Mouse (Mus musculus): ENCODE results near the gene Stk10. TPM values are rescaled to one million over a fixed set of nuclear protein-coding genes. Genes with fewer than 3 reads are reported as not detected.

The Stk10 gene
- polyA plus RNA-seq, 1 experiment from 2014 or later: 3.2 TPM

DNA sequence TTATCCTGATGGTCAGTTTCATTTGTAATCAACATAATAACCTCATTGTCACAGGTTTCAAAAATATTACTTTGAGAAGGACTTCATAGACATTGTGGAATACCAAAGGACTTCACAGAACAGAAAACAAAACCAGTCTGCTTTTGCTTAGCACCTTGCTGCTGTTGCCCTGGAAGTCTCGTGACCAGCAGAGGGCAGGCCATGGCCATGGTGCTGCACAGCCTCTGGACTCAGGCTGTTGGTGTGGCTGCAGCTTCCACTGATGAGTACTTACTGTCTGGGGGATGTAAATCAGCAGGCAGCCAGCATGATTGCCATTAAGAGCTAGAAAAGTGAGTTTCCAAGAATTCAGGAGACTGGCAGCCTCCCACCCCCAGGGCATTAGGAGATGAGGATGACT, 92.6 kb downstream of the Stk10 start:
- 31% methylated on average over 1 of the region's 1 CpGs for WGBS
- no peak for ATAC-seq (ENCODE audit: low read depth)

DNA sequence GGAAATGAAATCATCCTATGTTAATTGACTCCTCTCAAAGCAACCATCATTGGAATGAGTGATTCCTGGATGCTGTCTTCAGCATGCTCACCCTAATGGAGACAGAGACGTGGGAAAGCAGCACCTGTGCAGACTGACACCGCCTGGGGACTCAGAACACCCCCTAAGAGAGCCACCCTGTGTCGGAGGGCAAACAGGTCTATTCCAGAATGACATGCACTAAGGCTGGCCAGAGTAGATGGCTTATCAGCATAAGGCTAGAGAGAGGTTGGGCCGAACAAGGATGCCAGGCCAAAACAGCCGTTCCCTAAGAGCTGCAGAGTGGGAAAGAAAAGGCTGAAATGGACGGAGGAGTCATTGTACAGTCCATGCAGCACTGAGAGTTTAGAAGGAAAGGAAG, 93.0 kb downstream of the Stk10 start:
- Histone ChIP-seq H3K27ac (ENCODE audit: low read length) (no peak overlapping the region), H3K27me3 (ENCODE audit: control insufficient read depth, insufficient read depth, low read depth, low read length) (no peaks in the 10 kb centered on the region), H3K4me3 (ENCODE audit: low read length) (no peak overlapping the region), H3K9me3 (ENCODE audit: control insufficient read depth, low read length) (no peaks in the 10 kb centered on the region), H3K36me3 (ENCODE audit: control insufficient read depth, insufficient read depth, low read length) (no peaks in the 10 kb centered on the region), H3K4me1 (replicated peaks; ENCODE audit: control insufficient read depth, insufficient read depth, low read length) (no peaks in the 10 kb centered on the region), H3K9ac (ENCODE audit: low read length) (no peak overlapping the region), H3K4me2 (ENCODE audit: low read depth, low read length) (no peak overlapping the region)
- no peak for ATAC-seq (ENCODE audit: low read depth)
- WGBS: 76% methylated on average over 6 of the region's 6 CpGs

More for the DNA sequence above, 92.6 kb downstream of the Stk10 start:
- no peaks in the 10 kb centered on the region for H3K4me1 ChIP-seq (replicated peaks; ENCODE audit: control insufficient read depth, insufficient read depth, low read length)
- no peak overlapping the region for H3K4me2 ChIP-seq (ENCODE audit: low read depth, low read length)
- H3K27me3 ChIP-seq (ENCODE audit: control insufficient read depth, insufficient read depth, low read depth, low read length): no peaks in the 10 kb centered on the region
- H3K4me3 ChIP-seq (ENCODE audit: low read length): no peak overlapping the region
- H3K36me3 ChIP-seq (ENCODE audit: control insufficient read depth, insufficient read depth, low read length): no peaks in the 10 kb centered on the region
- no peak overlapping the region for H3K27ac ChIP-seq (ENCODE audit: low read length)
- no peak overlapping the region for H3K9ac ChIP-seq (ENCODE audit: low read length)
- H3K9me3 ChIP-seq (ENCODE audit: control insufficient read depth, low read length): no peaks in the 10 kb centered on the region

DNA sequence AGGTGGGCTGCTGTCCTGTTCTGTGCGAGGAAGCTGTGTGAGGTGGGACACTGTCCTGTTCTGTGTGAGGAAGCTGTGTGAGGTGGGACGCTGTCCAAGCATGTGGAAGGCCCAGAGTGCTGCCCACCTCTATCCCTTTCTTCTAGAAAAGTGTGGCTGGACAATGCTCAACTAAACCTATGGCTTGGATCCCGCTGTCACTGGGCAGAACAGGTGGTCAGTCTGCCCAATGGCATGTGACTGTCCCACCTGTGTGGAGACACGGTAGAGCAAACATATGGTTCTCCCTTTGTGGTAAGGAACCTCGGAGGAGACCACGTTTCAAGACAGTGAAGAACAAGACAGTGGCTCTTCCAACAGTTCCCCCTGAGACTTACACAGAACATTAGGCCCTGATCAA, 94.8 kb downstream of the Stk10 start:
- Histone ChIP-seq H3K27me3 (ENCODE audit: control insufficient read depth, insufficient read depth, low read depth, low read length) (no peaks in the 10 kb centered on the region), H3K27ac (ENCODE audit: low read length) (no peak overlapping the region), H3K4me2 (ENCODE audit: low read depth, low read length) (no peak overlapping the region), H3K9me3 (ENCODE audit: control insufficient read depth, low read length) (no peaks in the 10 kb centered on the region), H3K36me3 (ENCODE audit: control insufficient read depth, insufficient read depth, low read length) (no peaks in the 10 kb centered on the region), H3K4me1 (replicated peaks; ENCODE audit: control insufficient read depth, insufficient read depth, low read length) (no peaks in the 10 kb centered on the region), H3K9ac (ENCODE audit: low read length) (no peak overlapping the region), H3K4me3 (ENCODE audit: low read length) (no peak overlapping the region)
- WGBS: 71% methylated on average over 6 of the region's 6 CpGs
- no peak for ATAC-seq (ENCODE audit: low read depth)

DNA sequence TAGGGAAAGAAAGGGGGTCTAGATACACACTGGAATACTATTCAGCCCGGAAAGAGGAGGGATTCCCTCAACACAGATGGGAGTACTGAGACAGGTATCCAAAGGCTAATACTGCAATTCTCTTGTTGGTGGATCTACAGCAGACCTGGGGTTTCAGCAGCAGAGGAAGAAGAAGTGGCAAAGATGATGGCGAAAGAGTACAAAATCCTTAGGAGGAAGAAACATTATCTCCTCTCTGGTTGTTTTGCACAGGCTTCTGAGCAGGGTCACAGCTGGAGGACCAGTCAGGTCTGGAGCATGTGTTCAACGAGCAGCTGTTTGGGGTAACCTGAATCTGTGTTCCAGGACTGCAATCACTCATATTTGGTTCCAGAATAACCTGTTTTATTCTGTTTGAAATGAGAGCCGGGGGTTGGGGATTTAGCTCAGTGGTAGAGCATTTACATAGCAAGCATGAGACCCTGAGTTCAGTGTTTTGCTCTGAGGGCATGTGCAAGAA, 96.7 kb downstream of the Stk10 start:
- H3K27ac ChIP-seq (ENCODE audit: low read length): no peak overlapping the region
- H3K4me3 ChIP-seq (ENCODE audit: low read length): no peak overlapping the region

DNA sequence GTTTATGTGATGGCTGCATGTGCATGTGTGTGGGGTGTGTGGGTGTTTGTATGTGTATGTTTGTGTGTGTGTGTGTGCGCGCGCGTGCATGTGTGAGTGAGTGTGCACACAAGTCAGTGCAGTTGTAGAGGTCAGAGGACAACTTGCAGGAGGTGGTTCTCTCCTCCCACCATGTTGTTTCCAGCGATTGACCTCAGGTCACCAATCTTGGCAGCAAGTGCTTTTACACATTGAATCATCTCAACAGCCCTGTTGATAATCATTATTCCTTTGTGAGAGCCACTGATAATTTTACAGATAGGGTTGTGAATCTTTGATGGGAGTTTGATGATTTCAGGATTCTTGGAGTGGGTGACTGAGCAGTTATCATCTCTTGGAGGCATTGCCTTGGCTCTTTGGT, 99.6 kb downstream of the Stk10 start:
- Histone ChIP-seq H3K27me3 (ENCODE audit: control insufficient read depth, insufficient read depth, low read depth, low read length) (no peaks in the 10 kb centered on the region), H3K4me2 (ENCODE audit: low read depth, low read length) (no peak overlapping the region), H3K27ac (ENCODE audit: low read length) (no peak overlapping the region), H3K9me3 (ENCODE audit: control insufficient read depth, low read length) (no peaks in the 10 kb centered on the region), H3K4me1 (replicated peaks; ENCODE audit: control insufficient read depth, insufficient read depth, low read length) (no peaks in the 10 kb centered on the region; the same call in 1 of the 2 replicates), H3K4me3 (ENCODE audit: low read length) (no peak overlapping the region), H3K36me3 (ENCODE audit: control insufficient read depth, insufficient read depth, low read length) (no peaks in the 10 kb centered on the region), H3K9ac (ENCODE audit: low read length) (no peak overlapping the region)
- WGBS: 93% methylated on average over 5 of the region's 5 CpGs
- ATAC-seq (ENCODE audit: low read depth): no peak

More for the DNA sequence above, 96.7 kb downstream of the Stk10 start:
- Histone ChIP-seq H3K27me3 (ENCODE audit: control insufficient read depth, insufficient read depth, low read depth, low read length) (no peaks in the 10 kb centered on the region), H3K4me2 (ENCODE audit: low read depth, low read length) (no peak overlapping the region), H3K9ac (ENCODE audit: low read length) (no peak overlapping the region), H3K9me3 (ENCODE audit: control insufficient read depth, low read length) (no peaks in the 10 kb centered on the region), H3K36me3 (ENCODE audit: control insufficient read depth, insufficient read depth, low read length) (no peaks in the 10 kb centered on the region), H3K4me1 (replicated peaks; ENCODE audit: control insufficient read depth, insufficient read depth, low read length) (no peaks in the 10 kb centered on the region)
- WGBS: 65% methylated on average over 4 of the region's 4 CpGs
- no peak for ATAC-seq (ENCODE audit: low read depth)

DNA sequence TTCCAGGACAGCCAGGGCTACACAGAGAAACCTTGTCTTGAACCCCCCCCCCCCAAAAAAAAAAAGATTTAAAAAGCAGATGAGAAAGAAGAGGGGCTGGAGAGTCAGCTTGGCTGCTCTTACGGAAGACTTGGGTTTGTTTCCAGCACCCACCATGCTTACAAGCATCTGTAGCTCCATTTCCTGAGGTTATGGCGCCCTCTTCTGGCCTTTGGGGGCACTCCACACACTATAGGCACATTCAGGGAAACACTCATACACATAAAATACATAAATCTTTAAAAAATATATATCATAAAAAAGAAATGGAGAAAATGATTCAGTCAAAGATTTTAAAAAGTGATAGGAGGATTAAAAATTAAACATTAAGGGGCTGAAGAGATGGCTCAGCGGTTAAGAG, 100.4 kb downstream of the Stk10 start:
- Histone ChIP-seq H3K4me3 (ENCODE audit: low read length) (no peak overlapping the region), H3K27me3 (ENCODE audit: control insufficient read depth, insufficient read depth, low read depth, low read length) (no peaks in the 10 kb centered on the region), H3K4me2 (ENCODE audit: low read depth, low read length) (no peak overlapping the region), H3K4me1 (replicated peaks; ENCODE audit: control insufficient read depth, insufficient read depth, low read length) (no peaks in the 10 kb centered on the region; the same call in 1 of the 2 replicates), H3K27ac (ENCODE audit: low read length) (no peak overlapping the region), H3K9ac (ENCODE audit: low read length) (no peak overlapping the region), H3K36me3 (ENCODE audit: control insufficient read depth, insufficient read depth, low read length) (no peaks in the 10 kb centered on the region), H3K9me3 (ENCODE audit: control insufficient read depth, low read length) (no peaks in the 10 kb centered on the region)
- no peak for ATAC-seq (ENCODE audit: low read depth)
- 68% methylated on average over 3 of the region's 3 CpGs for WGBS

DNA sequence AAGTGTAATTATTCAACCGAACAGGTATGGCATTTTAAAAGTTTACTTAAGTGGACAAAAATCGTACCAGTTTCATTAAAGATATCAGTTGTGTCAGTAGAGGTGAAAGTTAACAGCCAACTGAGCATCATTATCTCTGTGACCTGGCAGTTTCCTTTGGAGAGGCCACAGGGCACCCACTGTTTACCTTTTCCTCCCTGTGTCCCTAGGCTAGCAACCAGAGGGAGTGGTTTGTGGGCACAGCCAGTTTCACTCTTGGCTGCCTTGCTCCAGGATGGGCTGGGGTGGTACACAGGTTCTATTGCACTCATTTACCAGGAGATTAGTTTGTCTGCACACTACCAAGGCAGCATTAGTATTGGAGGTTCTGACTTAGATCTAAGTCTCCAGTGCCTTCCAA, 101.0 kb downstream of the Stk10 start:
- H3K27me3 ChIP-seq (ENCODE audit: control insufficient read depth, insufficient read depth, low read depth, low read length): no peaks in the 10 kb centered on the region
- H3K36me3 ChIP-seq (ENCODE audit: control insufficient read depth, insufficient read depth, low read length): no peaks in the 10 kb centered on the region
- no peak overlapping the region for H3K4me3 ChIP-seq (ENCODE audit: low read length)
- no peaks in the 10 kb centered on the region for H3K9me3 ChIP-seq (ENCODE audit: control insufficient read depth, low read length)
- no peak for ATAC-seq (ENCODE audit: low read depth)
- H3K9ac ChIP-seq (ENCODE audit: low read length): no peak overlapping the region
- no peak overlapping the region for H3K27ac ChIP-seq (ENCODE audit: low read length)
- WGBS: 38% methylated on average over 2 of the region's 2 CpGs
- H3K4me2 ChIP-seq (ENCODE audit: low read depth, low read length): no peak overlapping the region
- H3K4me1 ChIP-seq (replicated peaks; ENCODE audit: control insufficient read depth, insufficient read depth, low read length): no peaks in the 10 kb centered on the region; the same call in 1 of the 2 replicates

DNA sequence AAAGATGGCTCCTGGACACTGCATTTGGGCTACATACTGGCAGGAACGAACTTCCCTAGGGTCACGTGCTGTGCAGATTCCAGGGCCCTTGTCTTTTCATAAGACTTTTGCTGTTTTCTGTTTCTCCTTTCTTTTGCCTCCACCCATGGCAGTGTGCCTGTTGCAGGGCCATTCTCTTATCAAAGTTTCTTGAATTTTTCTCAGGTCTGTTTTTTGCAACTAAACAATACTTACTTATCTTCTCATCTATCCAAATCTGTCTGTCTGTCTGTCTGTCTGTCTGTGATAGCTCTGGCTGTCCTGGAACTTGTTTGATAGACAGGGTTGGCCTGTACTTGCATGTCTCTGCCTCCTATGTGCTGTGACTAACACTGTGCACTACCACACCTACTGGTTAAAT, 101.7 kb downstream of the Stk10 start:
- WGBS: 52% methylated on average over 2 of the region's 2 CpGs
- Histone ChIP-seq H3K4me3 (ENCODE audit: low read length) (no peak overlapping the region), H3K9me3 (ENCODE audit: control insufficient read depth, low read length) (no peaks in the 10 kb centered on the region), H3K27me3 (ENCODE audit: control insufficient read depth, insufficient read depth, low read depth, low read length) (no peaks in the 10 kb centered on the region), H3K9ac (ENCODE audit: low read length) (no peak overlapping the region), H3K4me2 (ENCODE audit: low read depth, low read length) (no peak overlapping the region), H3K36me3 (ENCODE audit: control insufficient read depth, insufficient read depth, low read length) (no peaks in the 10 kb centered on the region), H3K27ac (ENCODE audit: low read length) (no peak overlapping the region), H3K4me1 (replicated peaks; ENCODE audit: control insufficient read depth, insufficient read depth, low read length) (no peaks in the 10 kb centered on the region; the same call in 1 of the 2 replicates)
- no peak for ATAC-seq (ENCODE audit: low read depth)

DNA sequence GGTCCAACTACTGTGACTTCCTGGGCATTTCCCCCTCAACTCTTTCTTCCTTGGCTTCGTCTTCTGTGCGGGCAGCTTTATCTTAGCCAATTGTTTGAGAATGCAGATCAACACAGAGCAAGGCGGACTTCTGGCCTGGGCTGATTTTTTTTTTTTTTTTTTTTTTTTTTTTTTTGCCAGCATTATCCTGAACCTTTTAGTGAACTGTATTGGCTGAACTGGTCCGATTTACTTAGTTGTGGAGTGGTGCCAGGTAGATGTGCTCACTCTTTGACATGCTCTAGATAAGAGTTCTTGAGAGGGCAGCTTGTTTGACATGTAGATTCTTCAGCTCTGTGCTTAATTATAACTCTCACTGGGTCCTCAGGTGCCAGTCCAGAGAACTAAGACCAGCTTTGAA, 103.2 kb downstream of the Stk10 start:
- Histone ChIP-seq H3K27ac (ENCODE audit: low read length) (no peak overlapping the region), H3K27me3 (ENCODE audit: control insufficient read depth, insufficient read depth, low read depth, low read length) (no peaks in the 10 kb centered on the region), H3K9ac (ENCODE audit: low read length) (no peak overlapping the region), H3K4me1 (replicated peaks; ENCODE audit: control insufficient read depth, insufficient read depth, low read length) (peaks cover 6% of the 10 kb centered on the region), H3K4me2 (ENCODE audit: low read depth, low read length) (no peak overlapping the region), H3K4me3 (ENCODE audit: low read length) (no peak overlapping the region), H3K9me3 (ENCODE audit: control insufficient read depth, low read length) (no peaks in the 10 kb centered on the region), H3K36me3 (ENCODE audit: control insufficient read depth, insufficient read depth, low read length) (no peaks in the 10 kb centered on the region)
- ATAC-seq (ENCODE audit: low read depth): peak; percentile 44
- WGBS: 19% methylated on average over 4 of the region's 4 CpGs

Data from lung, embryonic 16.5 days (tissue).